Mouse (Mus musculus): Measurements from ENCODE around the gene Plekhg3.

Plekhg3 gene

GRCm38 (mm10) chr12:76527245-76527881, 3.3 kb upstream of the Plekhg3 start:
- no peak for DNase-seq

- DNase-seq, result no peak
These were observed 1.9 kb upstream of the Plekhg3 start for GRCm38 (mm10) chr12:76528766-76529165.

GRCm38 (mm10) chr12:76531986-76532925, 1.6 kb downstream of the Plekhg3 start:
- DNase-seq, result peak; percentile 85

- peak; percentile 97 for DNase-seq
These were observed 2.3 kb downstream of the Plekhg3 start for GRCm38 (mm10) chr12:76532926-76533376.

- DNase-seq, result peak; percentile 59
These were observed 2.9 kb downstream of the Plekhg3 start for GRCm38 (mm10) chr12:76533377-76534222.

- no peak for DNase-seq
These were observed 3.5 kb downstream of the Plekhg3 start for GRCm38 (mm10) chr12:76534233-76534632.

- no peak for DNase-seq
These were observed 4.1 kb downstream of the Plekhg3 start for GRCm38 (mm10) chr12:76534641-76535283.

GRCm38 (mm10) chr12:76535471-76535900, 4.8 kb downstream of the Plekhg3 start:
- no peak for DNase-seq

- no peak for DNase-seq
These were observed 6.0 kb downstream of the Plekhg3 start for GRCm38 (mm10) chr12:76536591-76537153.

GRCm38 (mm10) chr12:76537434-76537833, 6.7 kb downstream of the Plekhg3 start:
- DNase-seq, result peak; percentile 68

- no peak for DNase-seq
These were observed 9.5 kb downstream of the Plekhg3 start for GRCm38 (mm10) chr12:76540169-76540568.

- no peak for DNase-seq
These were observed 10.1 kb downstream of the Plekhg3 start for GRCm38 (mm10) chr12:76540701-76541221.

GRCm38 (mm10) chr12:76541475-76541874, 10.8 kb downstream of the Plekhg3 start:
- peak; percentile 45 for DNase-seq

GRCm38 (mm10) chr12:76541879-76542278, 11.2 kb downstream of the Plekhg3 start:
- DNase-seq, result no peak

GRCm38 (mm10) chr12:76545786-76546370, 15.2 kb downstream of the Plekhg3 start:
- no peak for DNase-seq

- peak; percentile 38 for DNase-seq
These were observed 15.9 kb downstream of the Plekhg3 start for GRCm38 (mm10) chr12:76546383-76547276.

- peak; percentile 35 for DNase-seq
These were observed 16.9 kb downstream of the Plekhg3 start for GRCm38 (mm10) chr12:76547409-76548081.

GRCm38 (mm10) chr12:76548082-76548423, 17.4 kb downstream of the Plekhg3 start:
- DNase-seq, result no peak

GRCm38 (mm10) chr12:76549203-76549602, 18.5 kb downstream of the Plekhg3 start:
- DNase-seq, result no peak

GRCm38 (mm10) chr12:76552321-76552720, 21.6 kb downstream of the Plekhg3 start:
- peak; percentile 58 for DNase-seq

All from kidney, adult 9 months (tissue).